Mouse (Mus musculus) cerebellum, adult 11 months (tissue): ENCODE measurements at regions not wholly inside any gene's neighbourhood (a gene's known extent, or its start where the extent isn't known, plus 50 kb on each side); places are given as distances from the start of the nearest gene placed in this dataset.

Experiments
- DNase-seq: peaks from one replicate; pipeline ENCODE4 v3.0.0; 2022

- DNase-seq, result no peak
Measured at GRCm38 (mm10) chr1:185726811-185727210, 272.2 kb downstream of the Slc30a10 start.

- no peak for DNase-seq
Measured at GRCm38 (mm10) chr1:185727749-185728148, 273.1 kb downstream of the Slc30a10 start.

- DNase-seq, result no peak
Measured at GRCm38 (mm10) chr1:185728406-185728805, 273.8 kb downstream of the Slc30a10 start.

GRCm38 (mm10) chr1:185731062-185731461, 276.4 kb downstream of the Slc30a10 start:
- DNase-seq, result no peak

- no peak for DNase-seq
Measured at GRCm38 (mm10) chr1:185736773-185737172, 282.1 kb downstream of the Slc30a10 start.

- no peak for DNase-seq
Measured at GRCm38 (mm10) chr1:185741034-185741890, 286.6 kb downstream of the Slc30a10 start.

GRCm38 (mm10) chr1:185749251-185749650, 294.6 kb downstream of the Slc30a10 start:
- no peak for DNase-seq

GRCm38 (mm10) chr1:185754486-185755290, 300.0 kb downstream of the Slc30a10 start:
- DNase-seq, result no peak

GRCm38 (mm10) chr1:185757376-185757775, 302.7 kb downstream of the Slc30a10 start:
- no peak for DNase-seq

GRCm38 (mm10) chr1:185774202-185774601, 319.6 kb downstream of the Slc30a10 start:
- no peak for DNase-seq

- no peak for DNase-seq
Measured at GRCm38 (mm10) chr1:185779604-185780003, 325.0 kb downstream of the Slc30a10 start.

GRCm38 (mm10) chr1:185802156-185802555, 315.0 kb downstream of the Lyplal1 start:
- DNase-seq, result no peak

- no peak for DNase-seq
Measured at GRCm38 (mm10) chr1:185814901-185815300, 302.2 kb downstream of the Lyplal1 start.

- DNase-seq, result no peak
Measured at GRCm38 (mm10) chr1:185819044-185819443, 298.1 kb downstream of the Lyplal1 start.

GRCm38 (mm10) chr1:185822241-185822640, 294.9 kb downstream of the Lyplal1 start:
- DNase-seq, result no peak

- DNase-seq, result no peak
Measured at GRCm38 (mm10) chr1:185823226-185823625, 293.9 kb downstream of the Lyplal1 start.

- no peak for DNase-seq
Measured at GRCm38 (mm10) chr1:185823956-185824355, 293.2 kb downstream of the Lyplal1 start.

- no peak for DNase-seq
Measured at GRCm38 (mm10) chr1:185827986-185828385, 289.1 kb downstream of the Lyplal1 start.

- no peak for DNase-seq
Measured at GRCm38 (mm10) chr1:185828486-185828885, 288.6 kb downstream of the Lyplal1 start.

GRCm38 (mm10) chr1:185832059-185832458, 285.1 kb downstream of the Lyplal1 start:
- no peak for DNase-seq

GRCm38 (mm10) chr1:185834171-185834570, 282.9 kb downstream of the Lyplal1 start:
- DNase-seq, result no peak

GRCm38 (mm10) chr1:185836632-185837281, 280.4 kb downstream of the Lyplal1 start:
- DNase-seq, result no peak

GRCm38 (mm10) chr1:185842481-185842880, 274.6 kb downstream of the Lyplal1 start:
- no peak for DNase-seq
